Mouse (Mus musculus): ENCODE data around the gene Tnfaip1.
A peak's percentile ranks its signal among the peaks of the same experiment; 100 is the strongest.

DNA sequence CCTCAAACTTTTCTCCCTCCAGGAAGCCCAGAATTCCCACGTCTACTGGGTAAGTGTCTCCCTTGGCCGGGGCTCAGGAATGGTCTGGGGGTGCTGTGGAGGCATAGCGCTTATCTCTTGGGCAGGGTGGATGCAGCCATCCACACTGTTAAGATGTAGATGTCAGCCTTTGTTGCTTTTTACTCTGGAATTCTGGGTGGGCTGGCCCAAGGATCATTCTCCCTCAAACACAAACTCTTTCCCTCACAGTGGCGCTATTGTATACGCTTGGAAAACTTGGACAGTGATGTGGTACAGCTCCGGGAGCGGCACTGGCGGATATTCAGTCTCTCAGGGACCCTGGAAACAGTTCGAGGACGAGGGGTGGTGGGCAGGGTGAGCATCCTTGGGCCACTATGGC is 17.2 kb downstream of the Tnfaip1 start:
- no peak for TF ChIP-seq CTCF (IDR thresholded peaks at IDR 0.05)
- 0 out of 2 replicates have a peak, but pooled peaks have one; percentile 6 for TF ChIP-seq POLR2A (IDR thresholded peaks at IDR 0.05; ENCODE audit: insufficient read depth, low read depth, low read length)

Measured in heart, adult 2 months (tissue).